Mouse (Mus musculus) hindbrain, postnatal 0 days (tissue): ENCODE results near the gene Gm20517. TPM values are rescaled to one million over a fixed set of nuclear protein-coding genes. Genes with fewer than 3 reads are reported as not detected.
A peak's percentile ranks its signal among the peaks of the same experiment; 100 is the strongest.
"Not testable (repeated sequence)": the region's sequence is repeated elsewhere in the genome, so short reads cannot be mapped to it uniquely, and the experiment has no call there.

Experiments used
- ATAC-seq: fragments of 200-750 bp; cut with Nextera tagmentation; 2 replicates; pipeline ENCODE4 v1.8.0; 2017; ENCODE audit warnings: mild to moderate bottlenecking, moderate TSS enrichment, moderate library complexity
- DNase-seq: peaks from one replicate; pipeline ENCODE4 v3.0.0-alpha.2; 2015; ENCODE audit warnings: low spot score
- H3K27ac ChIP-seq: fragments of 300-500 bp; sonication (generic); 2 replicates; pipeline ENCODE4 v1.5.1; 2014; ENCODE audit warnings: mild to moderate bottlenecking
- H3K27me3 ChIP-seq: fragments of 300-500 bp; sonication (generic); 2 replicates; pipeline ENCODE4 v1.6.1; 2014; ENCODE audit warnings: low read length, mixed read lengths; ENCODE audit not compliant: insufficient read depth
- H3K36me3 ChIP-seq: fragments of 300-500 bp; sonication (generic); 2 replicates; pipeline ENCODE4 v1.6.1; 2014; ENCODE audit warnings: low read length, mixed read lengths; ENCODE audit not compliant: insufficient read depth
- H3K4me1 ChIP-seq: fragments of 300-500 bp; sonication (generic); 2 replicates; pipeline ENCODE4 v1.6.1; 2014; ENCODE audit warnings: antibody characterized with exemption, low read length, mixed read lengths; ENCODE audit not compliant: insufficient read depth
- H3K4me2 ChIP-seq: fragments of 300-500 bp; sonication (generic); 2 replicates; pipeline ENCODE4 v1.6.1; 2014; ENCODE audit warnings: low read depth, mild to moderate bottlenecking, low read length, moderate library complexity, mixed read lengths
- H3K4me3 ChIP-seq: fragments of 300-500 bp; sonication (generic); 2 replicates; pipeline ENCODE4 v1.5.1; 2014; ENCODE audit warnings: low read length
- H3K9ac ChIP-seq: fragments of 300-500 bp; sonication (generic); replicated peaks from 2 replicates; pipeline ENCODE4 v1.6.1; 2014; ENCODE audit warnings: mild to moderate bottlenecking, low read length, moderate library complexity, mixed read lengths
- H3K9me3 ChIP-seq: fragments of 300-500 bp; sonication (generic); 2 replicates; pipeline ENCODE4 v1.6.1; 2016; ENCODE audit warnings: low read length, mixed read lengths
- CTCF ChIP-seq: IDR thresholded peaks from 2 replicates; pipeline ENCODE4 v1.5.1; 2016; ENCODE audit warnings: antibody characterized with exemption, control low read depth, low read depth
- WGBS: fragments of 180-500 bp; shearing (Covaris S2); extraction: QIAGEN DNeasy Blood & Tissue Kit; methylation state at CpG from one replicate; pipeline ENCODE4 v1.1.7; 2014; 5-methylcytosine and 5-hydroxymethylcytosine counted together
- polyA plus RNA-seq: library from polyadenylated mRNA; unstranded; fragments of >200 nt; fragmentation: Nextera tagmentation; extraction: Ambion mirVana; gene quantifications from 2 replicates; pipeline ENCODE4 v1.2.1, GENCODE M21; 2015
- total RNA-seq: library from RNA; depleted of rRNA; stranded (reverse); fragments of >200 nt; gene quantifications from 2 replicates; pipeline ENCODE4 v1.2.3, GENCODE M21; 2014

Gm20517 gene
- total and polyA plus RNA-seq, 2 experiments from 2014 or later, result 1.6 to 4.8 TPM

GRCm38 (mm10) chr17:47595248-47596161 lies 15.9 kb upstream of the Gm20517 start:
- H3K9ac ChIP-seq, result peak overlapping the region; percentile 65; the same call in 1 of the 2 replicates

GRCm38 (mm10) chr17:47596162-47596838 lies 15.1 kb upstream of the Gm20517 start:
- H3K36me3 ChIP-seq, result peaks cover 17% of the 10 kb centered on the region
- H3K9me3 ChIP-seq, result no peaks in the 10 kb centered on the region
- H3K27me3 ChIP-seq, result no peaks in the 10 kb centered on the region
- peak overlapping the region; percentile 65; the same call in 1 of the 2 replicates for H3K9ac ChIP-seq
- DNase-seq (no peak), ATAC-seq (no peak)
- H3K4me1 ChIP-seq, result no peaks in the 10 kb centered on the region
- WGBS, result 30% methylated on average over 6 of the region's 6 CpGs
- no peak overlapping the region for H3K4me3 ChIP-seq
- no peak for TF ChIP-seq CTCF
- peak overlapping the region; percentile 72 for H3K27ac ChIP-seq
- peak overlapping the region; percentile 93 for H3K4me2 ChIP-seq

More at GRCm38 (mm10) chr17:47595248-47596161, 15.9 kb upstream of the Gm20517 start:
- no peak for TF ChIP-seq CTCF
- H3K9me3 ChIP-seq, result no peaks in the 10 kb centered on the region
- peak overlapping the region; percentile 72 for H3K27ac ChIP-seq
- WGBS, result 5% methylated on average over 21 of the region's 21 CpGs
- DNase-seq, result peak; percentile 58
- no peaks in the 10 kb centered on the region for H3K4me1 ChIP-seq
- peak overlapping the region; percentile 93 for H3K4me2 ChIP-seq
- H3K4me3 ChIP-seq, result peak overlapping the region; percentile 63
- no peaks in the 10 kb centered on the region for H3K27me3 ChIP-seq
- peaks cover 10% of the 10 kb centered on the region; the same call in 1 of the 2 replicates for H3K36me3 ChIP-seq
- peak; percentile 16; the same call in 1 of the 2 replicates for ATAC-seq

- TF ChIP-seq CTCF, result no peak
- 67% methylated on average over 5 of the region's 5 CpGs for WGBS
Observed at GRCm38 (mm10) chr17:47596839-47597164, 14.6 kb upstream of the Gm20517 start.

GRCm38 (mm10) chr17:47597261-47597660 lies 14.1 kb upstream of the Gm20517 start:
- Histone ChIP-seq H3K27ac (0 out of 2 replicates have a peak overlapping the region, but pooled peaks have one; percentile 29), H3K36me3 (peaks cover 27% of the 10 kb centered on the region), H3K4me1 (no peaks in the 10 kb centered on the region), H3K9ac (no peak overlapping the region), H3K27me3 (no peaks in the 10 kb centered on the region), H3K4me2 (no peak overlapping the region), H3K4me3 (no peak overlapping the region), H3K9me3 (no peaks in the 10 kb centered on the region)
- WGBS, result 71% methylated on average over 13 of the region's 13 CpGs
- no peak for ATAC-seq
- DNase-seq, result no peak
- no peak for TF ChIP-seq CTCF

More at GRCm38 (mm10) chr17:47596839-47597164, 14.6 kb upstream of the Gm20517 start:
- Histone ChIP-seq H3K9ac (no peak overlapping the region), H3K27ac (0 out of 2 replicates have a peak overlapping the region, but pooled peaks have one; percentile 29), H3K4me3 (no peak overlapping the region), H3K27me3 (no peaks in the 10 kb centered on the region), H3K36me3 (peaks cover 22% of the 10 kb centered on the region), H3K4me2 (0 out of 2 replicates have a peak overlapping the region, but pooled peaks have one; percentile 93), H3K9me3 (no peaks in the 10 kb centered on the region), H3K4me1 (no peaks in the 10 kb centered on the region)
- no peak for ATAC-seq
- DNase-seq, result no peak

GRCm38 (mm10) chr17:47597838-47598579 lies 13.4 kb upstream of the Gm20517 start:
- H3K9me3 ChIP-seq, result no peaks in the 10 kb centered on the region
- peak; percentile 41 for ATAC-seq
- no peak overlapping the region for H3K9ac ChIP-seq
- H3K4me3 ChIP-seq, result no peak overlapping the region
- H3K4me2 ChIP-seq, result no peak overlapping the region
- TF ChIP-seq CTCF, result peak; percentile 81
- peaks cover 27% of the 10 kb centered on the region for H3K36me3 ChIP-seq
- H3K27me3 ChIP-seq, result no peaks in the 10 kb centered on the region
- WGBS, result 21% methylated on average over 10 of the region's 10 CpGs
- peak; percentile 65 for DNase-seq
- H3K27ac ChIP-seq, result peak overlapping the region; percentile 41; the same call in 1 of the 2 replicates
- no peaks in the 10 kb centered on the region for H3K4me1 ChIP-seq

GRCm38 (mm10) chr17:47598580-47599304 lies 12.6 kb upstream of the Gm20517 start:
- not testable (repeated sequence) for H3K9me3 ChIP-seq, H3K4me3 ChIP-seq, H3K9ac ChIP-seq, H3K27me3 ChIP-seq, DNase-seq, H3K4me1 ChIP-seq, H3K4me2 ChIP-seq, ATAC-seq
- 83% methylated on average over 10 of the region's 10 CpGs for WGBS
- H3K36me3 ChIP-seq, result peaks cover 28% of the 10 kb centered on the region
- peak overlapping the region; percentile 41; the same call in 1 of the 2 replicates for H3K27ac ChIP-seq
